Mouse (Mus musculus) CH12.LX (cell line): ENCODE data around the gene Uck2.

Experiments
- CTCF ChIP-seq, 2 experiments: IDR thresholded peaks in 1 of 2; conservative IDR thresholded peaks in 1 of 2; 2 replicates each; pipeline ENCODE4 v1.5.1; 2011 to 2012; ENCODE audit warnings: low read depth in 2 of 2, low read length in 2 of 2, improper control_type of control experiment in 1 of 2, inconsistent platforms in 1 of 2, mild to moderate bottlenecking in 1 of 2, moderate library complexity in 1 of 2
- IRF4 ChIP-seq: IDR thresholded peaks from 2 replicates; pipeline ENCODE4 v1.6.1; 2014; ENCODE audit warnings: low read depth, mild to moderate bottlenecking, inconsistent platforms, low read length, improper control_type of control experiment
- POLR2A ChIP-seq: IDR thresholded peaks from 2 replicates; pipeline ENCODE4 v1.6.1; 2011; ENCODE audit warnings: low read depth, mild to moderate bottlenecking, improper control_type of control experiment, low read length
- USF1 ChIP-seq: IDR thresholded peaks from 2 replicates; pipeline ENCODE4 v1.6.1; 2014; ENCODE audit warnings: low read depth, mild to moderate bottlenecking, inconsistent platforms, low read length, improper control_type of control experiment

GRCm38 (mm10) chr1:167246976-167247375 is 38.1 kb downstream of the Uck2 start:
- TF ChIP-seq USF1, result no peak
- TF ChIP-seq POLR2A, result no peak
- TF ChIP-seq CTCF (conservative IDR thresholded peaks at IDR 0.05 in 1 of 2, IDR thresholded peaks at IDR 0.05 in 1 of 2; ENCODE audit: low read depth in 2 of 2, low read length in 2 of 2), result no peak
- no peak for TF ChIP-seq IRF4
